Mouse (Mus musculus) testis, adult 2 months (tissue): Measurements from ENCODE around the gene Ogn.

Experiments used
- CTCF ChIP-seq: fragments of 200-500 bp; IDR thresholded peaks from 2 replicates; pipeline ENCODE4 v1.5.1; 2012; ENCODE audit warnings: low read depth, mild to moderate bottlenecking, inconsistent platforms, low read length, moderate library complexity; ENCODE audit not compliant: control insufficient read depth, insufficient read depth, insufficient replicate concordance
- POLR2A ChIP-seq: fragments of 200-500 bp; IDR thresholded peaks from 2 replicates; pipeline ENCODE4 v1.6.1; 2012; ENCODE audit warnings: low read depth, mild to moderate bottlenecking, inconsistent platforms, low read length, moderate library complexity; ENCODE audit not compliant: control insufficient read depth

DNA sequence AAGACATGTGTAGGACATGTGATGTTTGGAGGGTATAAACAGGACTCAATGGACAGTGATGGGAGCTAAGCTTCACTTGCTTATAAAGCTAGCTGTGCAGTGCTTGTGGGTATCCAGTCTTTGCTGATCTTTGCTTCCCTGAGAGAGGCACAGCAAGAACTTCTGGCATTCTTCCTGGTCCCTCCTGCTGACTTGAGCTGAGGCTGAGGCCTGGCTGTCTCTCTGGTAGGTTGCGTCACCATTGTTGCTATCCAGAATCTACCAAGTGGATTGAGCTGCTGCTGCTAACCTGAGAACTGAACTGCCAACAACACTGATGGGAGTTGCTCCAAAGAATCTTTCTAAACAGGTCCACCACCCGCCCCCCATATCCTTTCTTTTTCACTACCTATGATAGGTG, 21.2 kb downstream of the Ogn start:
- TF ChIP-seq CTCF (no peak), POLR2A (no peak)
